Mouse (Mus musculus) megakaryocyte-erythroid progenitor cell, adult 5-6 weeks (primary cell): Measurements from ENCODE around the gene Ippk. TPM values are rescaled to one million over a fixed set of nuclear protein-coding genes. Genes with fewer than 3 reads are reported as not detected.

Experiments
- ATAC-seq: replicated peaks from 2 replicates; pipeline ENCODE4 v1.8.0; 2016; ENCODE audit warnings: mild to moderate bottlenecking, inconsistent platforms; ENCODE audit not compliant: severe bottlenecking, poor library complexity, low FRiP score, low TSS enrichment
- total RNA-seq, 2 experiments: library from RNA; stranded (forward) in 1 of 2; stranded (reverse) in 1 of 2; fragments of 200-1000, 215-1000 nt in 1 of 2; fragments of >200 nt in 1 of 2; fragmentation: Nextera tagmentation in 1 of 2; gene quantifications; 2 replicates each; pipeline ENCODE4 v1.2.3; 2014 to 2017

Ippk gene
- total RNA-seq, 2 experiments from 2014 or later: 8.9 to 13.2 TPM

DNA sequence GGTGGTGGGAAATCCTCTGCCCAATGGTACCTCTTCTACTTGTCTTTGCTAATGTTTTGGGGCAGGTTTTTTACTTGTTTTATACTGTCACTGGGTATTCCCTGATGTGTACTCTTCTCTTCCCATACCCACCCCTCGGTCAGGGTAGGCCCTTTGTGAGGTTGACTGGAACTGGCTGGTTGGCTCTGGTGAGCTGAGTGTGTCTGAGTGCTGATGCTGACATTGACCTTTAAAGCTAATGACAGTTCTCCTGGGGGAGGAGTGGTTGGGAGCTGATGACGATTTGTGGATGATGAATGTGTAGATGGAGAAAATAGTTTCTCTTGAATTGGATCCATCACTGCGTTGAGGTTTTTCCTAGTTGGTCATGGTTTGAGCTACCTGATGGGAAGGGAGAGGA lies 5.7 kb downstream of the Ippk start:
- ATAC-seq: no peak

- ATAC-seq: no peak
Measured at GRCm38 (mm10) chr13:49428042-49428675, 7.1 kb downstream of the Ippk start.

DNA sequence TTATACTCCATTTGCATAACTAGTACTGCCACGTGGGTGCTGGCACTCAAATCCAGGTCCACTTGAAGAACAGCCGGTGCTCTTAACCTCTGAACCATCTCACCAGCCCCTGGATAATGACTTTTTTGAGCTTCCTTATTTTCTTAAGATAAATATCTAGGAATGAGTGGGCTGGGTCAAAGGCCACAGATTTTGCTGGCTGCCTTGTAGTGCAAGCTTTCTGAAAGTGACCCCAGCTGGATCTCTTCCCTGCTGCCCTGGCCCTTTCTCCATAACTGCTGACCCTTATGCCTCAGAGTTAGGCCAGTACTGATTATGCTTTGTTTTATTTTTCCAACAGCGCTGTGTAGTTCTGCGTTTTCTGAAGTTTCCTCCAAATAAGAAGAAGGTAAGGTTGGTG lies 9.5 kb downstream of the Ippk start:
- no peak for ATAC-seq

- no peak for ATAC-seq
Measured at GRCm38 (mm10) chr13:49433268-49434029, 12.4 kb downstream of the Ippk start.

DNA sequence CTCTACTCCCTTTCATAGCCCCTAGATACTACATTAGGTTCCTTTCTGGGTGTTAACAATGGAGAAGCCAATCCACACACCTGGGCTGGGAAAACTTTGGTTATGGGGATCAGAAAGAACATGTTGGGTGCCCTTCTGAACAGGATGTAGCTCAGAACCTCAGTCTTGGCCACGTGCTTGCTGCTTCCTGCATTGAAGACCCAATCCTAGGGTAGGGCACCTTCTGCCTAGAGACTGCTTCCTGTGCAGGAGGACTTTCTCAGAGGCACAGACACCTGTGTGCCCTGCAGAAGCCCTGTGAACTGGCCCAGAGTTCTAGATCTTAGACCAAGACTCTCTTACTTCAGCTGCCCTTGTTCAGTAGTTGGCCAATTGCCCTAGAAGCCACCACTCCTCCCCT lies 14.7 kb downstream of the Ippk start:
- no peak for ATAC-seq

- ATAC-seq: no peak
Measured at GRCm38 (mm10) chr13:49436170-49436569, 15.1 kb downstream of the Ippk start.

GRCm38 (mm10) chr13:49444451-49444850 lies 23.4 kb downstream of the Ippk start:
- ATAC-seq: no peak

DNA sequence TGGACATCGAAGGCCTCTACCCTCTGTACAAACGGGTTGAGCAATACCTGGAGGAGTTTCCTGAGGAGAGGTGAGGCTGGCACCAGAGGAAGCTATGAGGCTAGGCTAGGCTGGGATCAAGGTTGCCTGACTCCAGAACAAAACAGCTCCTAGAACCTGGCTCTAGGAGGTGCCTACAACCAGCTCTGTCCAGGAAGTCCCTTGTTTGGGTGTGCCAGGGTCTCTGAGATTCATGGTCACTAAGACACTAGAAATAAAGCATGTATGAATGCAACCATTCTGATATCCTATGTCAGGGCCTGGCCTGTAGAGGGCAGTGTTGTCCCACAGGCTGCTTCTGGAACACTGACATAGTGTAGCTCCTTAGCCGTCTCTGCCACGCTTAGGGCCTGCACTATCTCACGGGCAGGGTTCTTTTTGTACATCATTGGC lies 28.3 kb downstream of the Ippk start:
- ATAC-seq: peak; percentile 87

DNA sequence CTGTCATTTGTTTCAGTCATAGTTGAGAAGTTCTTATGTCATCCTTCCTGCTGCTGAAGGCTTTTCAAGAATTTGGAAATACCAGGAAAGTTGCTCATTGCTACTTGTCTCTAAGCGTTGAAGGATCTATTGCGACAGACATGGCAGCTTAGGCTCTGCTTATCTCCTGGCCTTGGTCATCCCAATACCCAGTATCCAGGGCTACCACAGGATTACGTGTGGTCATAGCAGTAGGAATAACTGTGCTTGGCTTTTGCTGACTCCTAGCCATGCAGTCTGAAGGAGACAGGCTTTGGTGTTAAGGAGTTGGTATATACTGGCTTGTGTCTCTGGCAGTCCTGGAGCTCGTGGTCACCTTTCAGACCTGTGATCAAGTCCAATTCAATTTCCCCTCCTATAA lies 39.2 kb downstream of the Ippk start:
- ATAC-seq: no peak

- no peak for ATAC-seq
Measured at GRCm38 (mm10) chr13:49460692-49461414, 39.8 kb downstream of the Ippk start.

DNA sequence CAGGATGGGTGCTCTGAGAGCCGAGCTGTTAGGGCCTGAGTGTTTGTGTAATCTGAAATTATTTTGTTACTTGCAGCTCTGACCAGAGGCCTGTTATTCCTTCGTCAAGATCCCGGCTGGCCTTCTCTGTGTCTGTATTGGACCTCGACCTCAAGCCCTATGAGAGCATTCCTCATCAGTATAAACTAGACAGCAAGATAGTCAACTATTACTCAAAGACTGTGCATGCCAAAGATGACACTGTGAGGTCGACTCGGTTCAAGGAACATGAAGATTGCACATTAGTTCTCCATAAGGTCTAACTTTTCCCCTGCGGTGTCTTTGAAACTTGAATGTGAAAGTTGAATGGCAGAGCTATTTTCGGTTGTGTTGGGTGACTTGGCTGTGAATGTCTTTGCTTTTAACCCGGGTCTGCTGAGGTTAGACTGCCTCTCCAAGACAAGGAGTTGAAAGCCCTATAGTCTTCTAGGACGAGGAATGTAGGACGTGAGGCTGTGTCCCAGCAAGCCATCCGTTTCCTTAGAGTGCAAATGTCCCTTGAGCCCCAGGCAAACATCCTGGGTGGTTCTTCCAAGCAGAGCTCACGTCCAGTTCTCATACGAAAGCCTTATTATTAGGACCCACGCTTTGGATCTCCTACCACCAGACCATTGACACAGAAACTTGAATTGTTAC lies 40.5 kb downstream of the Ippk start:
- no peak for ATAC-seq

- ATAC-seq: no peak
Measured at GRCm38 (mm10) chr13:49462921-49463320, 41.9 kb downstream of the Ippk start.

GRCm38 (mm10) chr13:49465875-49466274 lies 44.8 kb downstream of the Ippk start:
- ATAC-seq: peak; percentile 88

GRCm38 (mm10) chr13:49466393-49467075 lies 45.5 kb downstream of the Ippk start:
- ATAC-seq: no peak

- no peak for ATAC-seq
Measured at GRCm38 (mm10) chr13:49467585-49467984, 46.5 kb downstream of the Ippk start.

DNA sequence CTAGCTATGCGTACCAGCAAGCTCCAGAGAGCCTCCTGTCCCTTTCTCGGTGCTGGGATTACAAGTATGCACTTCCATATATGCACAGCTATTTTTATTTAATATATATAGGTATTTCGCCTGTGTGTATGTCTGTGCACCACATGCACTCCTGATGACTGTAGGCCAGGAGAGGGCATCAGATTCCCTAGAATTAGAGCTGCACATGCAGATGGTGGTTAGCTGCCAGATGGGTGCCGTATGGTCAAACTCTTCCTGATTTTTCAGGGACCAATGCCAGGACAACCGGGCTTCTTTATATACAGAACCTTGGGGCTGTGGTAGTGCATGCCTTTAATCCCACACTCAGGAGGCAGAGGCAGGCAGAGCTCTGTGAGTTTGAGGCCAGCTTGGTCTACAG lies 48.0 kb downstream of the Ippk start:
- no peak for ATAC-seq

- ATAC-seq: no peak
Measured at GRCm38 (mm10) chr13:49470319-49470718, 49.3 kb downstream of the Ippk start.

GRCm38 (mm10) chr13:49470806-49471205 lies 49.8 kb downstream of the Ippk start:
- no peak for ATAC-seq

DNA sequence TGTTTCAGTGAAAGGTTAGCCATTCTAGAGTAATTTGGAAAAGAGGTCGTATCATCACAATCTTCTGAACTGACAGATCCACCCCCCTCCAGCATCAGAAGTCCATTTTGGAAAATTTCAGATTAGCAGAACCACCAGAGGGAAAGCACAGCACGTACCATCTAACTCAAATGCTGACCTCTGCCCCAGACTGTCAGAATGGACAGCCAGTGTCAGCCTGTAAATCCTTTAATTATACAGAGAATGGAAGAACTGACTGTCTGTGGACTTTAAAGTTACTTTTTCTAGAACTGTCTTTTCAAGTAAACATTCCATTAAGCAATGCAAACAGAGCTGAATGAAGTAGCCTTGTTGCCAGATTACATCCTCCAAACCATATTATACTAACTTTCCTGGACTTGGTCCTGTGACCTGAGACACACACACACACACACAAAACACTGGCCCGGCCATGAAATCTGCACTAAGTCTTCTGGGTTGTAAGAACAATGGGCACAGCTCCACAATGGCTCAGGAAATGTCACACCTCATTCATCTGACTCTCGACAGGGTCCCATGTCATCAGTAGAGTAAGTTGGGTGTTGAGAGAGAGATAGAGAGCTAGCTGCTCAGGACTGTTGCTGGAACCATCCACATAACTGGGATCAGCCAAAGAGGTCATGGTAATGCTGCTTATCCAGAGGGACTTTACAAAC lies 51.1 kb downstream of the Ippk start:
- ATAC-seq: no peak
